Mouse (Mus musculus) spleen, embryonic (tissue): ENCODE measurements at regions not wholly inside any gene's neighbourhood (a gene's known extent, or its start where the extent isn't known, plus 50 kb on each side); places are given as distances from the start of the nearest gene placed in this dataset.

ENCODE experiments used
- CTCF ChIA-PET: fragments of 350-600 bp; sonication (Branson Sonifier 250); formaldehyde crosslinking; loops from one replicate; lab custom pipeline; 2022; lab: Charles Lee

- CTCF ChIA-PET, result interaction anchor here (0.8 kb wide), 1 partner anchor 15 kb away, joined by 4 read pairs; no protein-coding TSS in a partner anchor
Observed at GRCm38 (mm10) chr3:62985033-62985432, 256.3 kb upstream of the Mme start.

- CTCF ChIA-PET, result no interaction called here
Observed at GRCm38 (mm10) chr3:62976906-62977305, 264.4 kb upstream of the Mme start.

GRCm38 (mm10) chr3:62963244-62963643 is 278.1 kb upstream of the Mme start:
- CTCF ChIA-PET, result no interaction called here

- CTCF ChIA-PET, result no interaction called here
Observed at GRCm38 (mm10) chr3:62962608-62963007, 278.7 kb upstream of the Mme start.

- CTCF ChIA-PET, result no interaction called here
Observed at GRCm38 (mm10) chr3:62945356-62945755, 296.0 kb upstream of the Mme start.

- CTCF ChIA-PET, result no interaction called here
Observed at GRCm38 (mm10) chr3:62938601-62939000, 302.7 kb upstream of the Mme start.

GRCm38 (mm10) chr3:62924441-62924840 is 316.9 kb upstream of the Mme start:
- CTCF ChIA-PET, result no interaction called here

GRCm38 (mm10) chr3:62916899-62917298 is 312.0 kb upstream of the Gpr149 start:
- CTCF ChIA-PET, result no interaction called here

GRCm38 (mm10) chr3:62885104-62885503 is 280.2 kb upstream of the Gpr149 start:
- CTCF ChIA-PET, result no interaction called here

GRCm38 (mm10) chr3:62882310-62883073 is 277.6 kb upstream of the Gpr149 start:
- CTCF ChIA-PET, result no interaction called here

GRCm38 (mm10) chr3:62860731-62861130 is 255.8 kb upstream of the Gpr149 start:
- CTCF ChIA-PET, result no interaction called here

- CTCF ChIA-PET, result no interaction called here
Observed at GRCm38 (mm10) chr3:62835695-62836476, 230.9 kb upstream of the Gpr149 start.

- CTCF ChIA-PET, result no interaction called here
Observed at GRCm38 (mm10) chr3:62823892-62824291, 219.0 kb upstream of the Gpr149 start.

- CTCF ChIA-PET, result no interaction called here
Observed at GRCm38 (mm10) chr3:62801044-62801443, 196.1 kb upstream of the Gpr149 start.

GRCm38 (mm10) chr3:62786233-62786632 is 181.3 kb upstream of the Gpr149 start:
- CTCF ChIA-PET, result no interaction called here
